ENCODE assay signal across 8 mouse cellular contexts in genomic region chr3:66985539-66986286, GRCm38 (mm10). TPM values are rescaled to one million over a fixed set of nuclear protein-coding genes. Genes with fewer than 3 reads are reported as not detected.
A peak's percentile ranks its signal among the peaks of the same experiment; 100 is the strongest.
DNase-seq lines count a peak whose midpoint lies in the region; ATAC-seq and TF ChIP-seq lines count a peak whose summit lies in the region.

No protein-coding gene starts in this region.

- no peak for TF ChIP-seq CTCF in G1E (IDR thresholded peaks at IDR 0.05; ENCODE audit: low read depth, low read length)

- H3K9ac ChIP-seq in forebrain, embryonic 15.5 days (replicated peaks) = peak overlapping the region; percentile 84
- peak overlapping the region; percentile 64 for H3K9ac ChIP-seq in neural tube, embryonic 14.5 days (replicated peaks; ENCODE audit: low read depth, low read length)

- under 1% methylated on average over 60 of the region's 60 CpGs for WGBS in forebrain, embryonic 15.5 days
- under 1% methylated on average over 60 of the region's 60 CpGs for WGBS in neural tube, embryonic 14.5 days

- H3K4me2 ChIP-seq in forebrain, embryonic 15.5 days (replicated peaks) = peak overlapping the region; percentile 67
- peak overlapping the region; percentile 57 for H3K4me2 ChIP-seq in neural tube, embryonic 14.5 days (ENCODE audit: low read depth, low read length)

- H3K9me3 ChIP-seq in G1E (replicated peaks) = no peaks in the 10 kb centered on the region
- no peaks in the 10 kb centered on the region for H3K9me3 ChIP-seq in forebrain, embryonic 15.5 days
- no peaks in the 10 kb centered on the region for H3K9me3 ChIP-seq in neural tube, embryonic 14.5 days (ENCODE audit: control insufficient read depth, low read length)

- peaks cover 6% of the 10 kb centered on the region for H3K36me3 ChIP-seq in G1E (replicated peaks)
- no peaks in the 10 kb centered on the region for H3K36me3 ChIP-seq in forebrain, embryonic 15.5 days
- H3K36me3 ChIP-seq in neural tube, embryonic 14.5 days (ENCODE audit: control insufficient read depth, insufficient read depth, low read length) = no peaks in the 10 kb centered on the region

- peak overlapping the region; percentile 94 for H3K4me3 ChIP-seq in G1E (ENCODE audit: low read depth, low read length)
- H3K4me3 ChIP-seq in forebrain, embryonic 15.5 days = peak overlapping the region; percentile 91
- H3K4me3 ChIP-seq in neural tube, embryonic 14.5 days (ENCODE audit: low read depth, low read length) = peak overlapping the region; percentile 65

- 0 out of 2 replicates have a peak overlapping the region, but pooled peaks have one; percentile 65 for H3K27ac ChIP-seq in forebrain, embryonic 15.5 days (replicated peaks)
- no peak overlapping the region for H3K27ac ChIP-seq in neural tube, embryonic 14.5 days (ENCODE audit: low read depth, low read length)

- peaks cover 20% of the 10 kb centered on the region for H3K4me1 ChIP-seq in G1E (ENCODE audit: insufficient read depth, low read depth, low read length)
- peaks cover 27% of the 10 kb centered on the region for H3K4me1 ChIP-seq in forebrain, embryonic 15.5 days
- peaks cover 12% of the 10 kb centered on the region; the same call in 1 of the 2 replicates for H3K4me1 ChIP-seq in neural tube, embryonic 14.5 days (ENCODE audit: control insufficient read depth, insufficient read depth, low read length)

- intact Hi-C loops in heart, postnatal 25 days (cut with DNase I) = loop anchor here (10.0 kb wide), 1 partner anchor 589 kb away; no protein-coding TSS in a partner anchor

- peak; percentile 57 for DNase-seq in G1E (ENCODE audit: low spot score)
- DNase-seq in cerebellum, adult 11-12 months = peak; percentile 74
- DNase-seq in heart, postnatal 25 days (ENCODE audit: low spot score) = peak; percentile 34
- peak; percentile 71 to 83 for DNase-seq in layer of hippocampus, adult 18-20 months (ENCODE audit: low spot score in 2 of 2)
- peak; percentile 73 to 75 for DNase-seq in lung, adult 18-20 months
- DNase-seq in thymus, adult 18-20 months = peak; percentile 56 to 60

- ATAC-seq in G1E (ENCODE audit: extremely low read depth, insufficient number of reproducible peaks, low FRiP score, poor library complexity, severe bottlenecking) = peak; percentile 63
- peak; percentile 96 for ATAC-seq in forebrain, embryonic 15.5 days (replicated peaks)
- peak; percentile 96 for ATAC-seq in neural tube, embryonic 14.5 days (ENCODE audit: low read depth)

- H3K27me3 ChIP-seq in G1E (ENCODE audit: insufficient read depth, low read length) = peaks cover 11% of the 10 kb centered on the region
- H3K27me3 ChIP-seq in forebrain, embryonic 15.5 days = peaks cover 28% of the 10 kb centered on the region
- peaks cover 25% of the 10 kb centered on the region for H3K27me3 ChIP-seq in neural tube, embryonic 14.5 days (ENCODE audit: control insufficient read depth, insufficient read depth, low read length)

RNA-seq across cellular contexts. Expression of gene Shox2, which starts 4.1 kb away (rescaled TPM):
- total RNA-seq in G1E (2014; fragmentation: Nextera tagmentation) (3.6 TPM in 2 replicates), G1E (2017) (4.2 and 4.9 TPM in 2 replicates)
- polyA plus RNA-seq in G1E (2012) = 2.2 and 2.7 TPM in 2 replicates
- 2.7 and 2.8 TPM in 2 replicates for polyA plus RNA-seq in forebrain, embryonic 15.5 days (2015; fragmentation: Nextera tagmentation; extraction: Ambion mirVana)
- total RNA-seq in heart, postnatal 25 days (2021) = 1 to 10 TPM; 1.0 to 1.1 TPM
- under 1 TPM; 0.20 to 0.94 TPM for total RNA-seq in layer of hippocampus, adult 18-20 months (2021)
- 10.4 and 10.6 TPM in 2 replicates for polyA plus RNA-seq in neural tube, embryonic 14.5 days (2014; fragmentation: Nextera tagmentation; extraction: Ambion mirVana)

RNA-seq across cellular contexts. Expression of gene Rsrc1, which starts 4.5 kb away (rescaled TPM):
- 63.7 and 64.6 TPM in 2 replicates for total RNA-seq in G1E (2014; fragmentation: Nextera tagmentation)
- total RNA-seq in G1E (2017) = 43.0 and 43.2 TPM in 2 replicates
- polyA plus RNA-seq in G1E (2012) = 21.3 and 21.9 TPM in 2 replicates
- 27.2 and 27.6 TPM in 2 replicates for polyA plus RNA-seq in forebrain, embryonic 15.5 days (2015; fragmentation: Nextera tagmentation; extraction: Ambion mirVana)
- total RNA-seq in heart, postnatal 25 days (2021) = 10 to 100 TPM in 1 of 2 experiments, 1 to 10 TPM in 1; 8.9 to 13.8 TPM
- 10 to 100 TPM; 40.7 to 42.0 TPM for total RNA-seq in layer of hippocampus, adult 18-20 months (2021)
- polyA plus RNA-seq in neural tube, embryonic 14.5 days (2014; fragmentation: Nextera tagmentation; extraction: Ambion mirVana) = 36.1 and 39.5 TPM in 2 replicates
